Mouse (Mus musculus): ENCODE data around the gene Eya2. TPM values are rescaled to one million over a fixed set of nuclear protein-coding genes. Genes with fewer than 3 reads are reported as not detected.
A peak's percentile ranks its signal among the peaks of the same experiment; 100 is the strongest.

Gene Eya2
- total RNA-seq, 2 experiments from 2014 or later, result 3.7 to 5.1 TPM

DNA sequence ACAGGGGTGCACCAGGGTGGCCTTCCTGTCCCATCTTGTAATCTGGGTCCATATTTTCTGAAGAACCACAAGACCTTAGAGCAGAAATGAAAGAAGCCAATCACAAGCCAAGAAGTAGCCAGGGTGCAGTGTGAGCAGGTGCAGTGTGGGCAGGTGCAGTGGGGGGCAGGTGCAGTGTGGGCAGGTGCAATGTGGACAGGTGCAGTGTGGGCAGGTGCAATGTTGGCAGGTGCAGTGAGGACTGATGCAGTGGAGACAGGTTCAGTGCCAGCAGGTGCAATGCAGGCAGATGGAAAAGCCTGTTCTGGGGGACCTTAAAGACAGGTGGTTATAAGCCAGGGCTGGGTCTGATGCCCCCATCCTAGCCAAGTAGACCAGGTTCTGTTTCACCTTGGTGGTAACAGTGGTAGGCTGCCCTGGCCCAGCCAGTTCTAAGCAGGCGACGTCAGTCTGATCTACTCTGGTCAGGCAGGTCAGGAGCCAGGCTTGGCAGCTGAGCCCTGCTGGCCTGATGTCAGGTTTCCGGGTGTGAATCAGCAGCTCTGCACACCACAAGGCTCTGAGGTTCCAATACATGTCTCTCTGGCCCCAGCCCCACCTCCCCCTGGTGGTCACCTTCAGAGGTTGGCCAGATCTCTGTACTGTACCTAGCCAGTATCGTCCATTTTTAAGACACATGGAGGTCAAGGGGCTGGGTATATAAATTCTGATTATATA, 98.3 kb downstream of the Eya2 start:
- intact Hi-C loops (cut with DNase I; ENCODE audit: low total_unique reads), result no loop called here
- peak; percentile 79 for DNase-seq

DNA sequence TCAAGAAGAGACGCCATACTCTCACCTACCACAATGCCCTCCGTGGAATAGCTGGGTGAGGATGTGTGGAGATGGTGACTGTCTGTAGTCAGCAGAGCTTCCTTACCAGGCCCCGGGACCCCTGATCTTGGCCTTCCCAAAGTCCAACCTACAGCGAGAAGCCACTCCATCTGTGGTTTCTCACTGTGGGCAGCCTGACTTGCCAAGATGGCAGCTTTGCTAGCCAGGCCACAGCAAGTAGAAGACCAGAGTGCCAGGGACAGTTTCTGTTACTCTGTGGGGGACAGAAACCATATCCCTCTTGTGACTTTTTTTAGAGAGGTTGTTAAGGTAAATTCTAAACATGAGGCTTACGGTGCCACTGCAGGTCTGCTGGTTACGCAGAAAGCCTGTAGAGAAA, 99.9 kb downstream of the Eya2 start:
- intact Hi-C loops (cut with DNase I; ENCODE audit: low total_unique reads), result no loop called here
- DNase-seq, result no peak

DNA sequence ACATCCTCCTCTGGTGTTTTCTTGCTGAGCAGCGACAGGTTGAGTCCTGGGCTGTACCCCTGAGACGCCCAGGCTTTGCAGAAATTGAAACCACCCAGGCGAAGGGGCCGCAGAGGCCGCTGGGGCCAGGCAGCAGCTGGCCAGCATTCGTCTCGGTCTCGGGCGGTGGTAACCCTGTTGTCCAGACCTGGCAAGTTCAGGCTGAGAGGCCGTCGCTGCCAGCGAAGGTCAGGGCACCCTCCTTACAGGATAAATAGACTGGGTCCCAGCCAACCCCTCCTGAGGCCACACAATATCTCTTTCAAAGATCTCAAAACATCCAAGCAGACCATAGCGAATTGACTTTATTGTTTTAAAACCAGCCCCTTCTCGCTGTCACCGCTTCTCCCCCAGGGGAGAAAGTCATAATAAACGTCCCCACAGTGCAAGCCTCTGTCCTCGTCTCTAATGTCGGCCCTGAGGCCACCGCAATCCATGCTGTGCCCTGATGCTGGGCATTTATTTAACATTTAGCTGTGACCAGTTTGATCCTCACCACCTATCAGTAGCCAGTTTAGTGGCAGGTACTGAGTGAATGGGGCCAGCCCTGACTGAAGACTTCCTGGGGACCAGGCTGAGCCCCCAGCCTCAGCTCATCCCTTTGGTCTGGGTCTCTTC, 105.5 kb downstream of the Eya2 start:
- peak; percentile 29 for DNase-seq
- intact Hi-C loops (cut with DNase I; ENCODE audit: low total_unique reads), result no loop called here

DNA sequence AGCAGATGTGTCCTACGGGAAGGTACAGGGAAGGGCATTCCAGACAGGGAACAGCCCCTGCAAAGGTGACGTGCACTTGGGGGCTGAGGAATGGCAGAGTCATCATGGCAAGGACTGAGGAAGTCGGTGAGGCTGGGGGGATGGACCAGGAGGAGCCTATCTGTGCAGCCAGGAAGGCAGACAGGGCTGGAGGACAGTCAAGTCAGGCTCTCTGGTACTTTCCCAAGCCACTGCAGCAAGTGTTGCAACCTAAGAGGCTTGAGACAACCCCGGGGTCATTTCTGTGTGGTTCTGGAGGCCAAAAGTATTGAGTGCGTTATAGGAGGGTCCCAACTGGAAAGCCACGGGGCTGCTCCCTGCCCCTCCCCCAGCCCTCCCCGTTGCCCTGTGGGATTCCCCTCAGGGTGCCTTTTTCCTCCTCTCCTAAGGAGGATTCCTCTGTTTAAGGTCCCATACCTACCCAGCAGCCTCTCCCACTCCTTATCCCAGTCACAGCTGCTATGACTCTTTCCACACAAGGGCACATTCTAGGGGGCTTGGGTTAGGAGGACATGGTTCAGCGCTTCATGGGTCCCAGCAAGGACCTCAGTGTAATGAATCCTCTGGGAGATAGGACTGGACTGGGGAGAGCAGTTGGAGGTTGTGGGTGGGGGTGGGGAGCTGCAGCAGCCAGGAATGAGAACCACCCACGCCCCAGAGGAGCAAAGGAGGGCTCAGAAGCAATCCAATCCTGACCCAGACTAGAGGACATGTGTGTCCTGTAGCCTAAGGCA, 108.4 kb downstream of the Eya2 start:
- DNase-seq, result no peak

DNA sequence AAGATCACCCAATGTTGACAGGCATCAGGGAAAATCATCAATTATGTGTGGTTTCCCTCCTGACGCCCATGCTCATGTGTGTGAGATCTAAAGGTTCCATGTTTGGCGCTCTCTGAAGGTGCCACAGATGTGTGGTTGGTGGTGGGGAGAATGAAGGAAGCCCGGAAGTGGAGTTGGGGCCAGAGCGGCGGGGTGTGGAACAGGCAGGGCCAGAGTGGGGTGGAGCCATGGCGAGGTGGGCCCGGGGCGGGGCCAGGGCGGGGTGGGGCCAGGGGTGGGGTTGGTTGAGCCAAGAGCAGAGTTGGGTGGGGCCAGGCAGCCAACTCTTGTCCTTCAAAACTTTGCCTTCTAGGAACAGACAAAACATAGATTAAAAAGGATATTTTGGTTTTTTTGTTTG, 113.4 kb downstream of the Eya2 start:
- DNase-seq, result no peak
- intact Hi-C loops (cut with DNase I; ENCODE audit: low total_unique reads), result no loop called here

More for the DNA sequence above, 108.4 kb downstream of the Eya2 start:
- intact Hi-C loops (cut with DNase I; ENCODE audit: low total_unique reads), result no loop called here

DNA sequence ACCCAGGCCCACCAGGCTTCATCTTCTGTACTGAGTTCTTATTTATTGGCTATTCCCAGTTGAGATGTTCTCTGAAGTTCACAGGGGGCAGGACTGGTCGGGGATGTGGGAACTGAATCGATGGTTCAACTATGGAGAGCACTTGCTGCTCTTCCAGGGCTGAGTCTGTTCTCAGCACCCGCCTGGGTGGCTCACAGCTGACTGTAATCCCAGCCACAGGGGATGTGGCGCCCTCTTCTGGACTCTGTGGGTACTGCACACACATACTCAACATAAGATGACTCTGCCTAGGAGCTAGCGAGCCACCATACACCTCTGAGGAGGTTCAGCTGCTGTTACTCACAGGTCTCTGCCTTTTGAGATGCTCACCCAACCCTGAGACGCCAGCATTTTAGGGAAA, 121.9 kb downstream of the Eya2 start:
- DNase-seq, result no peak
- intact Hi-C loops (cut with DNase I; ENCODE audit: low total_unique reads), result no loop called here

DNA sequence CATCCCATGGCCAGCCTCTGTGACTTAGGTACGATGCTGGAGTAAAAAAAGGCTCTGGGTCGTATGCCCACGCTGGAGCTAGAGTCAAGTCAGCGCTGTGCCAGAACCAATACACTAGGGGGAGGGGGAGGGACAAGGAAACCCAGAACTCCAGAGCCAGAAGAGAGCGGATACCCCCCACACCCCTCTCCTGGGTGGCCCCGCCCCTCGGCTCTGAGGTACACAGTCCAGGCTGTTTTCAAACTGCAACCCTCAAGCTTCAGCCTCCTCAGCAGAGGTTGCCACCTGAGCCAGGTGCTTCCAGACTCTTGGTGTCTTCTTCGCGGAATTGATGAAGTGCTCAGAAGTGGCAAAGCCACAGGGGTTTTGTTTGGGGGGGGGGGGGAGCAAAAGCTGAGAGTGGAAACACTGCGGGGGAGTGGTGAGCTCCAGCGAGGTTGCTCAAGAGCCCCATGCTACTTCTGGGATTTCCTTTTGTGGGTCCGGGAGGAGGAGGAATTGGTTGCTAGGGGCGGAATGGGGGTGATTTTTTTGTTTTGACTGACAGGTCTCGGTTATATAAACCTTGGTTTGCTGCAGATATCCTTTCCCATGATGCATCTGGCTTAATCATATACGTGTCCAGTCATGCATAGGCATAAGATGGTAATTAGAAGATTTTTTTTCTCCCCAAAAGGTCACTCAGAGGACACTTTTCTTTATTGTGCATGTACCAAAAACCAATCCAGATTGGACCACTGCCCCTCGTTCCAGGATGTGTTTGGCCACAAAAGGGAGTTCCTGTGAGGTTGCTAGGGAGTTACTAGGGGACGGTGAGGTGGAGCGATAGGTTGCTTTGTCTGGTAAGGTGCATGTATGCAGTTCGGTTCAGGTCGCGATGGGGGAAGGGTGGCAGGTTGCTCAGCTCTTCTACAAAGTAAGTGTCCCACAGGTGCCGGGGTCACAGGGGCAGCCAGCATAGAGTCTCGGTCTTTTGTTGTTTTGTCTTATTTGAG, 122.6 kb downstream of the Eya2 start:
- no peak for DNase-seq
- intact Hi-C loops (cut with DNase I; ENCODE audit: low total_unique reads), result no loop called here

DNA sequence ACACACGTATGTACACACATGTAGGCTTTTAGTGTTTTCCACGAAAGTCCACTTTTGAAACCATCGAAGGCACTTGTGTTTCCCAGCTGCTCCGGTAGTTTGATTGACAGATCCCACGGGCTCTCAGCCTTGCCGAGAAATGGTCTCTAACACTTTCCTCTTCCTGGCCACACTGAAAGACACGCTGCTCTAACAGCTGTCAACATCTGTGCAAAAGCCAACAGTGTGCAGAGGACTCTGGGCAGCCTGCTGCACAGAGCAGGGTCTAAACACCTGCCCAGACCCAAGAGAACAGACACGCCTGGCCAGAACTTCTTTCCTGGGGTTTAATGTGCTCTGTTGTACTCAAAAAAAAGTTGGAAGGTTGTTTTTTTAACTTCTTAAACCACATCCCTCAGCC, 124.5 kb downstream of the Eya2 start:
- DNase-seq, result no peak
- intact Hi-C loops (cut with DNase I; ENCODE audit: low total_unique reads), result no loop called here

DNA sequence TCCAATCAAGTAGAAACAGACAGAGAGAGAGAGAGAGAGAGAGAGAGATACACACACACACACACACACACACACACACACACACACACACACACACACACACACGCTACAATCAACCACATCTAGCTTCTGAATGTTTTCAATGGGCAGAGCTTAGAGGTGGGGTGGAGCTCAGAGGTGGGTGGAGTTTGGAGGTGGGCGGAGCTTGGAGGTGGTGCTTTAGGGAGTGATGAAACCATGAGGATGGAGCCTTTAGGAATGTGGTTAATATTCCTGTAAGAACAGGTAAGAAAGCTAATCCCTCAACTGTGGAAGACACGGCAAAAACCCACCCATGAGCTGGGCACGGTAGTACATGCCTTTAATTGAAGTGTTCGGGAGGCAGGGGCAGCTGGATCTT, 127.1 kb downstream of the Eya2 start:
- intact Hi-C loops (cut with DNase I; ENCODE audit: low total_unique reads), result no loop called here
- DNase-seq, result no peak

DNA sequence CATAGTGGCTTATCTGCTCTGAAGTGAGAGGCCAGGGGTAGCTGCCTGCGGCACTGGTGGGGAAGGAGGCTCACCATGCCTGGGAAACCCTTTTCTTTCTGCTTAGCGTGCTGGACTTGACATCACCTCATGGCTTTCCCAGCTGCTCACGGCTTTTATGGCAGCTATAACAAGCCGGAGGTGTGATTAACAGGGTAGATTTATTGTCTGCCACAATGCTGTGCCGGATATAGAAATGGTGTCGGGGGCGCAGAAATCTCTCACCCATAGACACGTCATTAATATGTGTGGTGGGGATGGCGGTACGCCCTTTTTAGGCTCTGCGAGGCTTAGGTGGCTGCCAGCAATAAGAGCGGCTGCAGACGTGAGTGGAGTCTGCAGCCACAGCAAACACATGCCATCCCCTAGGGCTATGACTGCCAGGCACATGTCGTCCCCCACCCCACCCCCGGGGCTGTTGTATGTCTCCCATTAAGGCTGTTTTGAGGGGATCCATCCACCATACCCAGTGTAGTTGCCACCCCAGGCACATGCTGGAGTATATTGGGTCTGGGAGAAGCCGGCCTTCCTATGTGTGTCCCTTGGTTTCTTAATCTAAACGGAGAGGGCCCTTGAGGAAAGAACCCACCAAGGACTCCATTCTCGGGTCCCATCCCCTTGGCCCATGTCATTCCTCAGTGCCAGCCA, 137.9 kb downstream of the Eya2 start:
- intact Hi-C loops (cut with DNase I; ENCODE audit: low total_unique reads), result no loop called here
- no peak for DNase-seq

DNA sequence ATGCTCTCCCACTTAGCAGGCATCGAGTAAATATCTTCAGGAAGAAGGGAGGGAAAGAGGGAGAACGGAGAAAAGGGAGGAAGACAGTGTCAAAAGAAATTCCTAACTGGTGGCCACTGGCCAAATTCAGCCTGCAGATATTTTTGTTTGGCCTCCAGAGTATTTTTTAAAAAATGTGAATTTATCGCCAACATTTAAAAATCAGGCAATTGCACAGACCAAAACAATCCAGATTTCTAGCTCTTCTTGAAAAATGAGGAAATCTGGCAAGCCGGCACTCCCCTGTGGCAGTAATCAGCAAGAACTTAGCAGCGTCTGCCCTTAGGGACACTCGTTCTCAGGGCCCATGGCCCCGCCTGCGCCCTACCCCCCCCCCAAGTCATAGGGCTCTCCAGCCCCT, 138.9 kb downstream of the Eya2 start:
- intact Hi-C loops (cut with DNase I; ENCODE audit: low total_unique reads), result no loop called here
- peak; percentile 47 for DNase-seq

DNA sequence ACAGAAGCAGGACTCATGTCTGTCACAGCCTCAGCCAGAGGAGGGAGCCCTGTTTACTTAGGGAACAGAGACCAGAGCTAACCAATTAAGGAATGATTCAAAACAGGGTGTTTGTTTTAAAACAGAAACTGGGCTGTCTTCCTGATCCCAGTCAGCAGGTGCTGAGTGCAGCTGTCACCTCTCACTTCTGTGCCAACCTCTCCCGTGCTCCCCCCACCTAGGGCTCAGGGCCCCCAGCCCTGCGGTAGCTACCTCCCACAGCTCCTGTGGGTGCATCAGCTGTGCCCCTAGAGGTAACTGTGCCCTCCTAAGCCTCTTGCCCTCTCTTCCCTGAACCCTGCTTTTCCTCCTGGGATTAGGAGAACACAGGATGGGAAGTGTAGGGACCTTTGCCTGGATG, 141.5 kb downstream of the Eya2 start:
- DNase-seq, result no peak
- intact Hi-C loops (cut with DNase I; ENCODE audit: low total_unique reads), result no loop called here

DNA sequence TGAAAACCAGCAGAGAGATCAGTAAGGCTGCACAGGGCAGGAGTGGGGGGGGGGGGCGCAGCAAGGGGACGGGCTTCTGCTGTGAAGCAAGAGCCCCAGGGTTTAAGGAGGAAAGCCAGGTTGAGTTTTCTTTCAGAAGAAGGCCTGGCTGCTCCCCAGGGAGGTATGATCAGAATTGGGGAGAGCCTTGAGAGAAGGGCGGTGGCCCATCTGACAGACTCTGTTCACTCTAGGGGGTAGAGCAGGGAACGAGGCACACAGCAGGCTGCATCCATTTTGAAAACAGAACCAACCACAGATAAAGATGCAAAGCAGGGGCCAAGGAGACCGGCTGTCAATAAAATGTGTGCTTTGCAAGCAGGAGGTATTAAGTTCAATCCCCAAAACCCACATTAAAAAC, 145.5 kb downstream of the Eya2 start:
- intact Hi-C loops (cut with DNase I; ENCODE audit: low total_unique reads), result no loop called here
- DNase-seq, result no peak

DNA sequence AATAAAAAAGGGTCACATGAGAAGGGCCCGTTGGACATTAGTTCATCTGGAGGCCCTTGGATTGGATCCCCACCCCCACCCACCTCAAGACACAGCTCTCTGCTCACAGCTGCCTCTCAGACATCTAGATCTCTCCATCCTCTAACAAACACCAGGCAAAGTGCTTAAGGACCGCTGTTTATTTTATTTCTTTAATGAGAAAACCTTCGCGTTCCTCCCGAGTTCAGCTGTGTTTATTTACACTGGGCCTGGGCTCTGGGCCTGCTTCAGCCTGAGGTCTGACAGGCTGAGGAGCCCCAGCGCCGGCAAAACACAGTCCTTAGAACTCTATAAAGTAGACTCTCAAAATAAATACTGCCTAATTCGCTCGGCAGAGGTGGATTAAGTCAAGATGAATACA, 146.2 kb downstream of the Eya2 start:
- intact Hi-C loops (cut with DNase I; ENCODE audit: low total_unique reads), result no loop called here

DNA sequence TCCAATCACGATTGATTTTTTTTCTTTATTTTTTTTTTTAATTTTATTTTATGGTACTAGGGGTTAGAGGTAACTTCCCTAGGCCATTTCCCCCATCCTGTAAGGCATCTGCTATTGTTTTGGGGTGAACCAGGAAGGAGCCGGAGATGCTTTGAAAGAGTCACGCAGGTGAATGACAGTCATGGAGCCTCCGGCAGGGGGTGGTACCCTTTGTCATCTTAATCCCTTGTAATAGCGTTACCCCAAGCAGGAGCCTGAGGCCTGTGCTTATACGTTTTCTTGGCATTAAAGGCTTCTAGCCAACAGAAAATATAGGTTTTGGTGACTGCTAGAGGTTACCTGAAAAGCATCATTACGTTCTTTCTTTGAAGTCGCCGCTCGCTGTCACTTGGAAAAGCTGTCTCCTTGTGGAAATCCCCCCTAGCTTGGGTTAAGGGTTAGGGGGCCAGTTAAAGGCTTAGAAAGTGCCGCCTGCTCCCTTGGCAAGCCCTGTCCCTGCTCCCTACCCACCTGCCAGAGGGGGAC, 146.8 kb downstream of the Eya2 start:
- no peak for DNase-seq
- intact Hi-C loops (cut with DNase I; ENCODE audit: low total_unique reads), result no loop called here

More for the DNA sequence above, 146.2 kb downstream of the Eya2 start:
- peak; percentile 27 for DNase-seq

DNA sequence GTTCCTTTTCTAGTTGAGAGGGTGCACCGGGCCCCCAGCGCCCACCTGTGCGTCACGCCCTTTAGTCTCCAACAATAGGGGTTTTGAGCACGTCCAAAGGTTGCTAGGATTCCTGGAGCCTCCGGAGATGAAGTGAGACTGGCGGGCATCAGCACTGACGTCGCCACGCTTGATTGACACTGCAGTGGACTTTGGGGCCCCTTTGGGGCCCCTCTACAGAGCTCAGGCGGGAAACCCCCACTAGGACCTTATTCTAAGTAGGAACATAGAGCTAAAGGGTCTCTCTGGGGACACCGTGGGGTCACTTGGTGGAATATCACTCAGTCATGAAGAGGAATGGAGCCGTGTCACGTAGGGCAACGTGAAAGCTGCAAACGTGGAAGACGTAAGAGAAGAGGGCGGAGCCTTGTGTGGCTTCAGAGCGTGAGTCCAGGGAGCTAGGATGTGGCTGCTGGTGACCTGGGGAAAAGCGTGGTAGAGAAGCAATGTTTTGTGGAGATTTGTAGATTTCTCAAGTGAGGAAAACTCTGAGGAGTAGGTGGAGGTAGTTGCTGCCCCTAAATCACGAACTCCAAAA, 147.5 kb downstream of the Eya2 start:
- intact Hi-C loops (cut with DNase I; ENCODE audit: low total_unique reads), result no loop called here
- DNase-seq, result no peak

DNA sequence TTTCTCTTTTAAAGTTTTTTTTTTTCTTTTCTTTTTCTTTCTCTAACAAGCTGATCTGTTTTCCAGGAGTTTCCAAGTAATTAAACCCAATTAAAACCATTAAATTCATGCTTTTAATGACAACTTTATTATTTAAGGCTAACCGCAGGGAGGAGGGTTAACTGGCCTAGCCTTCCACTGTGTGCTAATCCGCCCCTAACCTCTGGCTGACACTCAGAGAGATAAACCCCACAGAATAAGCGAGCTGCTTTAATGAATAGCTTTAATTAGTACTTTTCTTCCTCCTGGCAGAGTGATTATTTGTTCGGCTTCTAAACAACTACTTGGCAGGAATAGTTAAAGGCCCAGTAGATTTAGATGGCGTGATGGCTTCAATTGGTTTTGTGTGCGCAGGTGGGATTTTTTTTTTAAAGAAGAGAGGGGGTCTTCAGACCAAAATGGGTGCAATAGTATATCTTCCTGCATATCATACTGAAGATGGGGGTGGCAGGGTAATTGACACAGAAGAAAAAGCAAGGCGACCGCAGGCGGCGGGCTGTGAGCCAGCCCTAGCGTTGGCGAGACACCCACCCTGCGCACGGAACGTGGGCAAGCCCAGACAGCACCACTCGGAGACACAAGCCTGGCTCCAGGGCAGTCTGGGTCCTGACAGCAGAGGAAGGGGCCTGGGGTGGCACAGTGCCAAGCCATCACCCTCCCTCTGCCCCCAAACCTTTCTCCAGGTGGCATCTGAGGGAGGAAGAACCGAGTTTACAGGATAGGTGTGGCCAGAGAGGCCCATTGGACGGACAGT, 150.7 kb downstream of the Eya2 start:
- DNase-seq, result no peak
- intact Hi-C loops (cut with DNase I; ENCODE audit: low total_unique reads), result no loop called here

DNA sequence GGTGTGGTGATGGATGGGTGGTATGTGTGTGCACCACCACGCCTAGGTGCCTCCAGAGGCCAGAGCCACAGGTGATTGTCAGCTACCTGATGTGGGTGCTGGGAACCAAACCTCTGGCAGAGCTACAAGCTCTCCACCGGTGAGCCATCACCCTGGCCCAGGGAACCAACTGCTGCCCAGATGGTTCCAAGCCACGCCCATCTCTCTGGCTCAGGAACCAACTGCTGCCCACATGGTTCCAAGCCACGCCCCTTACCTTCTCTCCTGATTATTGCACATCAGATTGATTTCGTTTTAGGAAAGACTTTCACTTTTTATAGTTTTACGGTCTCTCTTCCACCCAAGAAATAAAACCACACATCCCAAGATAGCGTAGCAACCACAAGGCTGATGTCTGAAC, 153.1 kb downstream of the Eya2 start:
- intact Hi-C loops (cut with DNase I; ENCODE audit: low total_unique reads), result no loop called here
- DNase-seq, result no peak
